Mouse (Mus musculus): ENCODE measurements around the gene Pnrc2. TPM values are rescaled to one million over a fixed set of nuclear protein-coding genes. Genes with fewer than 3 reads are reported as not detected.

Pnrc2 gene
- total RNA-seq, 1 experiment from 2014 or later: 327 TPM

DNA sequence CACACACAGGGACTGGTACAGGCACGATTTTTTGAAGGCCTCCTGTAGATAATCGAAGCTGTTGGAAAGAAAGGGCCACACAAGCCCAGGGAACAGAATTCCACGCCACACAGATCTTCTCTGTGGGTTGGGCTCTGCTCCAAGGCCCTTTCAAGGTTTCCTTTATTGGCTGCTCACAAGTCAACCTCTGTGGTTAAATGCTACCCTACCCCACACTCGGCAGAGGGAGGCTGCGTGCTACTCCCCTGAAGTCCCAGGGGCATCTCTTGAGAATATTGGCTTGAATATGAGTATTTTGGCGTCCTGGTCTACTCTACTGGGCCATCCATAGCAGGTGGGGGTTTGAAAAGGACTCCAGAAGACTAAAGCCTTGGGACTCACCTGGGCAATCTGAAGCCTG is 22.5 kb upstream of the Pnrc2 start:
- ATAC-seq (ENCODE audit: extremely low read depth, insufficient number of reproducible peaks, low FRiP score, poor library complexity, severe bottlenecking): no peak

DNA sequence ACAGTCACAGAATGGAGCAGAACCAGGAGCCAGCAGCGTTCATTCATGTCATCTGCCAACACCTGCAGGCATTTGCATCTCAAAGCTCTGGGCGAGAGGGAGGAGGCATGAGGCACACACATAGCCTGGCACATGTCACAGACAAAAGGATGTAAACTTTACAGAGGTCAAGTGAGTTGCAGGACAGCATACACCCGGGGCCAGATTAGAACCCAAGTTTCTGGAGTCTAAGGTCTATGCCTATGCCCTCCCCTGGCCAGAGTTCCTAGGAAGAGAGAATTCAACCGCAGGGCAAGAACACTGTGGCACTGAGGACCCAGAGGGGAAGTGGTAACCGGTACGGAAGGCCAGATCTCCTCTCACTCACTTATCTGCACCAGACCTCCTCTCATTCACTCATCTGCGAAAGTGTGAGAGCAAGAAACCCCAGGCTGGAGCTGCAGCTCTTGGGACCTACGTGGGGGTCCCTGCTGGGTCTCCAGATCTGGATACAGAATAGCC is 21.5 kb upstream of the Pnrc2 start, which contains the start of gene Cnr2:
Gene Cnr2, plus strand, starts transcription at position 324 of the 501 bp plus-strand sequence.
- no peak for ATAC-seq (ENCODE audit: extremely low read depth, insufficient number of reproducible peaks, low FRiP score, poor library complexity, severe bottlenecking)

DNA sequence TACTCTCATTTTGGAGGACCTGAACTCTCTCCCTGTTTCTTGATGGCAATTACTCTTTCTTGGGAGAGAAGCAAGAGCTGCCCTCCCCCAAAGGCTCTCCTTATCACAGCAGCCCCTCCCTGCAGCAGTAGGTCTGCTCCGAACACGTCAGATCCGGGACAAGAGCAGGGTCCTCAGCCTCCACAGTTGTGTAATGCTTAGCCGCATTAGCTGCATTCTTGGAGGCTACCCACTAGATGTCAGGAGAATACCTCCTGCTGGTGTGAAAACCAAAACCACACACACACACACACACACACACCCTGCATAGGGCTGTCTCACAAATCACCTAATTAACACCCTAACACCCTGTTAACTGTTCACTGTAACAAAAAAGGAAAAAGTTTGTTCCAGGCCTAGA is 19.2 kb upstream of the Pnrc2 start:
- 0 out of 2 replicates have a peak, but pooled peaks have one; percentile 15 for ATAC-seq (ENCODE audit: extremely low read depth, insufficient number of reproducible peaks, low FRiP score, poor library complexity, severe bottlenecking)

DNA sequence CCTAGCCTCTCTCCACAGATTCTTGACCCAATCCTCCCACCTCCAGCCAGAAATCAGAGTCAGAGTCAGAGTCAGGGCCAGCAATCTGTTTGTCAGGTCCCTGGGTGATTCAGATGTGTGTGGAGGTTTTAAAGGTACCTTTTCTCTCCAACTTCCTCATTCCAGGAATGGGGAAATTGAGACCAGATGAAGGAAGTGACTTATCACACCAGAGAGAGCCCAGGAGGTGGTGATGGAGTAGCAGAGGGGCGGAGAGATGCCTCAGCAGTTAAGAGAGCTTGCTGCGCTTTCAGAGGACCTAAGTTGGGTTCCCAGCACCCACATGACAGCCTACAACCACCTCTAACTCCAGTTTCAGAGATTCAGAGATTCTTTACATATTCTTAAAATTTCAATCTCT is 17.9 kb upstream of the Pnrc2 start:
- ATAC-seq (ENCODE audit: extremely low read depth, insufficient number of reproducible peaks, low FRiP score, poor library complexity, severe bottlenecking): peak; percentile 62

DNA sequence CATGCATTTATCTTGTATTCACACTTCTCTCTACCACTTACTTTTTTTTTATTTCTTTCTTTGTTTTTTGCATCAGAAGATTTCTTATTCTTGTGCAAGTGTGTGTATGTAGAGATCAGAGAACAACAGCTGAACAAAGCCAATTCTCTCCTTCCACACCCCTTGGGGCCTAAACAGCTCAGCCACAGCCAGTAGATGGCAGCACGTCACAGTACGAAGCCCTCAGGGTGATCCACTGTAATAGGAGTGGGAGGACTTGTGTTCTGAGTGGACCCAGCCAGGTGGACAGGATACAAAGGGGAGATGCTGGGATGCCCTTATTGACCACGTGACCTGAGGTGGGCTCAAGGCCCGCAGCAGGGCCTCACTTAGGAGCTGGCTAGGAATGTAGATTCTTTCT is 16.2 kb upstream of the Pnrc2 start:
- peak; percentile 90 for ATAC-seq (ENCODE audit: extremely low read depth, insufficient number of reproducible peaks, low FRiP score, poor library complexity, severe bottlenecking)

DNA sequence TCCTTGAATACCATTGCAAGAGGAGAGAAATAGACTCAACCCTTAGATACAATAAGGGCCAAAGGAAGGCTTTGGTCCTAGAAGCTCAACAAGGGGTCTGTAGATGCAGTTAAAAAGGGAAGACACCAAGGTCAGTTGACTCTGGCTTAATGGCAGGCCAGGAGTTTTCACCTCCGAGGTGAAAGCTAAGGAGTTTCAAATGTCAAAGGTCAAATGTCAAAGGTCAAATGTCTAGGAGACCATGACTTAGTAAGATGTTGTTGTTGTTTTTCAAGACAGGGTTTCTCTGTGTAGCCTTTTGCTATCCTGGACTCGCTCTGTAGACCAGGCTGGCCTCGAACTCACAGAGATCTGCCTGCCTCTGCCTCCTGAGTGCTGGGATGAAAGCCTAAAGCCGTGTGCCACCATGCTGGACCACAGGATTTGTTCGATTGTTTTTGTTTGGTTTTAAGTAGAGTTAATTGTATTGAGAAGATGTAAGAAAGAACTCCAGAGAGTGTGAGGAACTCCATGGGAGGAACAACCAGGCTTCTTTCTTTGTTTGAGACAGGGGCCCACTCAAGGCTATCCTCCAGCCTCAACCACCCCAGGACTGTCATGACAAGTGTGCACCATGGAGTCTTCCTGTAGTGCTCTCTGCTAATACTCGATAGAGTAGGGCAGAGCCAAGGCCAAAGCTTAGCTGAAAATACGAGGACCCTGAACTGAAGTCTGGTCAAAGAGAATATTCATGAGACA is 15.7 kb upstream of the Pnrc2 start:
- no peak for ATAC-seq (ENCODE audit: extremely low read depth, insufficient number of reproducible peaks, low FRiP score, poor library complexity, severe bottlenecking)

DNA sequence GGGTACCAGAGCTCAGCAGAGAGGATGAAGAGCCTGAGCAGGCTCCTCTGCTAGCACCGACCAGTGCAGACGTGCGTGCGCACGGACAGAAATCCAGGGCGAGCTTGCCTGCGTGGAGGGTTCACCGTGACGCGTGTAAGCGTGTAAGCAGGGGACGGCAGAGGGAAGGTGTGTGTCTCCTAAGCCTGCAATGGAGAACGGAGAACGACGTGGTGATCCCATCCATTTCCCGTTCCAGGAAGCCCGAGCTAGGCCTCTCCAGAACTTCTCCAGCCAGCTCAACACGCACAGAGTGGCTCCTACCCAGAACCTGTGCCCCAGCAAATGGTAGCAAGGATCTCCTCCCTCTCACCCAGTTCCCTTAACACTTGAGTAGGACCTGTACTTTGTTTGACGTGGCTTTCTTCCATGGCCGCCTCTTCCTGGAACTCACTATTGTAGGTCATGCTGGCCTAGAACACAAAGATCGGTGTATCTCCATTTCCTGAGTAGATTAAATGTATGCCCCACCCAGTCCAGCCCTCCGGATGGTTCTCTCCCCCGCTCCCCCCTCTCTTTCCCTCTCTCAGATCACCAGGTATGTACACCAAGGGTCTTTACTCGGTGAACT is 14.9 kb upstream of the Pnrc2 start:
- no peak for ATAC-seq (ENCODE audit: extremely low read depth, insufficient number of reproducible peaks, low FRiP score, poor library complexity, severe bottlenecking)

DNA sequence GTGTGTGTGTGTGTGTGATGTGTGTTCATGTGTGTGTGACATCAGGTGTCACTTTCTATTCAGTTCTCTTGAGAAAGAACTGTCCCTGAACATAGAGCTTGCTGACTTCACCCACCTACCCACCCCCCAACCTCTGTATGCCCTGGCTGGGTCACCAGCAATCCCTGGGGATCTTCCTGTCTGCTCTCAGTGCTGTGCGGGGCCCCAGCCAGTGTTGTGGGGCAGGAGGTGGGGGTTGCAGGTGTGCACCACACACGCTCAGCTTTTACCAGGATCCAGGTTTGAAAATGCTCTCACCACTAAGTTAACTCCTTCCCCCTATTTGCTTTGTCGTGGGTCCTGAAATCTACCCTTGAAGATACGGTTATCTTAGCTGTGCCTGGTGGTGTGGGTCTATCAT is 12.5 kb upstream of the Pnrc2 start:
- no peak for ATAC-seq (ENCODE audit: extremely low read depth, insufficient number of reproducible peaks, low FRiP score, poor library complexity, severe bottlenecking)

DNA sequence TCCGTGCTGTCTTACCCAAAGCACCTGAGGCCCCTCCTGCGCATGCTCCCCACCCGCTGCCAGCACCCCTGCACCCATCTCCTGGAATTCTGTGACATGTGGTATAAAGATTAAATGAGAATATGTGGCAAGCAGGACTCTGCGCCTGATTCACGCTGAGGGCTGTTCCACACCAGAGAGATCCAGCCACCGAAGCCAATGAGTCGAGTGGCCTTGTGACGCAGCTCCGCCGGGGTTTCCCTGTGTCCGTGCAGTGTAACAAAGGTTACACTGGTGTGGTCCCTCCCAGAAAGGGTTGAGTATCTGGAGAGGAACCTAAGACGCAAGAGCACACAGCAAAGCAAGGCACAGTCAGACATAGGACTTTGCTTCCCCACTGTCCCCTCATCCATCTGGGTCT is 12.0 kb upstream of the Pnrc2 start:
- no peak for ATAC-seq (ENCODE audit: extremely low read depth, insufficient number of reproducible peaks, low FRiP score, poor library complexity, severe bottlenecking)

DNA sequence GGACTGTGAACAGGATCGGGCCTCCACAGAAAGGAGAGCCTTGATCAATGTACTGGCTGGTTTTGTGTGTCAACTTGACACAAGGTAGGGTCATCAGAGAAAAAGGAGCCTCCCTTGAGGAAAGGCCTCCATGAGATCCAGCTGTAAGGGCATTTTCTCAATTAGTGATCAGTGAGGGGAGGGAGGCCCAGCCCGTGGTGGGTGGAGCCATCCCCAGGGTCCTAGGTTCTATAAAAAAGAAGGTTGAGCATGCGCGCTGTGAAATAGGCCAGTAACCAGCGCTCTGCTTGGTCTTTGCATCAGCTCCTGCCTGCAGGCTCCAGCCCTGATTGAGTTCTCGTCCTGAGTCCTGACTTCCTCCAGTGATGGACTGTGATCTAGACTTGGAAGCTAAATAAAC is 10.9 kb upstream of the Pnrc2 start:
- no peak for ATAC-seq (ENCODE audit: extremely low read depth, insufficient number of reproducible peaks, low FRiP score, poor library complexity, severe bottlenecking)

DNA sequence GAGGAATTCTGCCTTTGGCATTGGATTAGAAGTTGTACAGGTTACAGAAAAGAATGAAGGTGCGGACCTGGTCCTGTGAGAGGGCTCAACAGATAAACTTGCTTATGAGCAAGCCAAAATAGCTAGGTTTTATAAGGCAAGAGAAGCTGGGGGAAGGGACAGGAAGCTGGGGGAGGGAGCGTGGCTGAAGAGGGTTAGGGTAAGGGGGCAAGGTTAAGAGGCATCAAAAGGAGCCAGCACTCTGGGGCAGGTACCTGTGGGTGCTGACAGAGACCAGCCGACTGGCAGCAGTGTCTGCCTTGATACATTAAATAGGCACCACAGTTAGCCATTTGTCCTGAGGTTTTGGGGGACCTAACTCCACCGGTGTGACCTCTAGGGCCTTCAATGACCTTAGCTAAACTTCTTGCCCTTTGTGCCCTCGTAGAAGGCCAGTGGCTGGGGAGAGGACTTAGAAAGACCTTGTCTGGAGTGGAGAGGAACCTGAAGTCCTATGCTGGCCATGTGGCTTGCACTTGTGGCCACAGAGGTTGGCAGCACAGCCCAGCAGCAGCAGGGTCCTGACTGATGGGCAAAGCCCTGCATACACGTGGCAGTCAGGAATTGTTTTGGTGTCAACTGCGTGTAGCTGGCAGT is 10.3 kb upstream of the Pnrc2 start:
- no peak for ATAC-seq (ENCODE audit: extremely low read depth, insufficient number of reproducible peaks, low FRiP score, poor library complexity, severe bottlenecking)

DNA sequence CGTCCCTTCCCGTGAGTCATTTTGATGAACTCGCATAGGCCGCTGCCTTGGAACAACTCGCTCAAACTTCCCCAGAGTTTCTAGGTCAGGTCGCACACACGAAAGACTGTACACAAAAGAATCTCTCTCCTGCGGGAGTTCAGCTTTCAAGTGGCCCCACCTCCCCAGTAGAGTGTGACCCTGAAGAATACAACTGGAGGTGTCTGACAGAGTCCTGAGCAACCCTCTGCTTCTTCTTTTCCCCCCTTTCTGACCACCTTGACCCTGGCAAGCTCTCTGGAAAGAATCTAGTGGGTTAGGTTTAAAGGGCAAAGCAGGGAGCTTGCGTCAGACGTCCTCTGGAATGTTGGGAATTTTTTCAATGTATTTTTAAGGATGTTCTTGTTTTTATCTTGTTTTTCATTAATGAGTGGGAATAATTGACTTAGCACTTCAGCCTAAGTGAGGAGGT is 9.8 kb upstream of the Pnrc2 start:
- no peak for ATAC-seq (ENCODE audit: extremely low read depth, insufficient number of reproducible peaks, low FRiP score, poor library complexity, severe bottlenecking)

DNA sequence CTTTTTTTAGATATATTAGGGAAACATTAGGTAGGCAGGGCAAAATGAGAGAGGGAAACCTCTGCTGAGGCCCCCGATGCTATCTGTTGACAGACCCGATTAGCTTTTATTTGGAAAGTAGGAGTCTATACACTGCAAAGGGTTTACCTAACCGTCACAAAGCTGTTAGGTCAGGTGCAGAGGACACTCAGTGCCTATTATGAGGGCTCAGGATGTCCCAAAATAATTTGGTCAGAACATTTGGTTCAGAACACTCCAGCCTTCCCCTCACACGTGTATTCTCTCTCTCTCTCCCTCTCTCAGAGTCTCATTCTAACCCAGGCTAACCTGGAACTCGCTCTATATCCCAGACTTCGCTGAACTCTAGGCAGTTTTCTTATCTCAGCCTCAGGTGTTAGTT is 8.4 kb upstream of the Pnrc2 start:
- no peak for ATAC-seq (ENCODE audit: extremely low read depth, insufficient number of reproducible peaks, low FRiP score, poor library complexity, severe bottlenecking)

DNA sequence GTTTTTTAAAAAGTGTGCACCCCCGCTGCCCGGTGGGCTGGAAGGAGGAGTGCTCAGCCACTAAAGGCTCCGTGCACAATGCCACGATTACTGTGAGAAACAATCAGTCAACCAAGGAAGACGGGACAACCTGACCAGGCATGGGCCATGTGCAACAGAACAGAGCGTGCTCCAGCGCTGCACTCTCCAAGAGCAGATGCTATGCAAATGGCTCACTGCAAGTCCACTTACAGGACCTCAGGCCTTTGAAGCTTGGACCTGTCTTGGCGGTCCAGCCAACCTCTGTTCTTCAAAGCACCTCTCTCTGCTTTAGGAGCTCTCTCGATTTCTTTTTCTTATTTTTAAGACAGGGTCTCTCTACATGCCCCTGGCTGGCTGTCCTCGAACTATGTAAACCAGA is 6.9 kb upstream of the Pnrc2 start:
- no peak for ATAC-seq (ENCODE audit: extremely low read depth, insufficient number of reproducible peaks, low FRiP score, poor library complexity, severe bottlenecking)

DNA sequence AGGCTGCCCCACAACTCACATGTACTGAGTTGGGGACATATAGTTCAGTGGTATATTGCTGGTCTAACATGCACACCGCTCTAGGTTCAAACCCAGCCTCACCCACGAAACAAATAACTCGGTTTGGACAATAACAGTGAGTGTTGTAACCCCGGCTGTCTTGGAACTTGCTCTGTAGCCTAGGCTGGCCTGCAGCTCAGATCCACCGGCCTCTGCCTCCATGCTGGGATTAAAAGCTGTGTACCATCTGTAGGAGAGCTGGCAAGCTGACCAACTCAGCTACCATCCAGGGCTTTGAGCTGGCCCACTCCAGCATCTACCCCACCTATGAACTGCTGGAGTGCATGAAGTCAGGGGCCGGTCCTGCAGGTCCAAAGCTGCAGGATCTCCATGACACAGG is 6.4 kb upstream of the Pnrc2 start:
- no peak for ATAC-seq (ENCODE audit: extremely low read depth, insufficient number of reproducible peaks, low FRiP score, poor library complexity, severe bottlenecking)

DNA sequence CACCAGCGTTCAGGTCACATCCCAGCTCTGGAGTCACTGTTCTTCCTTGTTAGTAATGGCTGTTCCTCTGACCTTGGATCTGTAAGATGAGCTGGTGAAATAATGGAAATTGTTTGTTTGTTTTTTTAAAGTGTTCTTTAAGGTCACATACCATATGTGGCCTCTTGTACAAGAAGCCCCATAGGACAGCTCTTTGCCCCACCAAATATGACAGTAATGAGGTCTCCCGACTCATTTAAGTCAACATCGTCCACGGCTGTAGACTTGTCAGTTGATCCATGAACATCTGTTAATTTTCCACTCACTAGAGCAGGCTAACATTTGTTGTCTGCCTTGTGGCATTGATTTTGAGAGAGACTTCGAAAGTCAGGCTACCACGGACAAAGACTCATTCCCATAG is 5.4 kb upstream of the Pnrc2 start:
- ATAC-seq (ENCODE audit: extremely low read depth, insufficient number of reproducible peaks, low FRiP score, poor library complexity, severe bottlenecking): no peak

DNA sequence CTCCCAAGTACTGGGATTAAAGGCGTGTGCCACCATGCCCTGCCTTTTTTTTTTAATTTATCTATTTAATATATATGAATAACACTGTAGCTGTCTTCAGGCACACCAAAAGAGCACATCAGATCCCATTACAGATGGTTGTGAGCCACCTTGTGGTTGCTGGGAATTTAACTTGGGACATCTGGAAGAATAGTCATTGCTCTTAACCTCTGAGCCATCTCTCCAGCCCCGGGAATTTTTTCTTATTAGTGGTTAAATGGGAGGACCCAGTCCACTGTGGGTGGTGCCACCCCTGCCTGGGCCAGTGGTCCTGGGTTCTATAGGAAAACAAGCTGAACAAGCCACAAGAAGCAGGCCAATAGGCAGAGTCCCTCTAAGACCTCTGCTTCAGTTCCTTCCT is 4.1 kb upstream of the Pnrc2 start:
- ATAC-seq (ENCODE audit: extremely low read depth, insufficient number of reproducible peaks, low FRiP score, poor library complexity, severe bottlenecking): no peak

DNA sequence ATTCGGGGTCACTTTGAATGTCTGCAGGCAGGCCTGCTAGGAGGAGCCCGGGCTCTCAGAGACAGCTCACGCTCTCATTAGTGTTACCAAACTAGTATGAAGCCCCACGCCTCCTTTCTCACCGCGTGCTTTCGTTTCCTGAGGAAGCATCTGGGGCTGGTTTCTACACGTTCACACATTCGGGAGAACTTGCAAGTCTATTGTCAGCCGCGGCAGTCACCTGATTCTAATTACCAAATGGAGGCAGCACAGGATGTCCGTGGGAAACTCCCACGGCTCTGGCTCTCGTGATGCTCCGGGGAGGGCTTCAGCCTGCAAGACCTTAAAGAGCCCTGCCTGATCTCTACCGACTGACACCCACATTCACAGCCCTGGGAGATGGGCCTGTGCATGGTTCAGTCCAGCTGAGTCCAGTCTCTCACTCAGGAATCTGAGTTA is 3.0 kb upstream of the Pnrc2 start:
- peak; percentile 77 for ATAC-seq (ENCODE audit: extremely low read depth, insufficient number of reproducible peaks, low FRiP score, poor library complexity, severe bottlenecking)

DNA sequence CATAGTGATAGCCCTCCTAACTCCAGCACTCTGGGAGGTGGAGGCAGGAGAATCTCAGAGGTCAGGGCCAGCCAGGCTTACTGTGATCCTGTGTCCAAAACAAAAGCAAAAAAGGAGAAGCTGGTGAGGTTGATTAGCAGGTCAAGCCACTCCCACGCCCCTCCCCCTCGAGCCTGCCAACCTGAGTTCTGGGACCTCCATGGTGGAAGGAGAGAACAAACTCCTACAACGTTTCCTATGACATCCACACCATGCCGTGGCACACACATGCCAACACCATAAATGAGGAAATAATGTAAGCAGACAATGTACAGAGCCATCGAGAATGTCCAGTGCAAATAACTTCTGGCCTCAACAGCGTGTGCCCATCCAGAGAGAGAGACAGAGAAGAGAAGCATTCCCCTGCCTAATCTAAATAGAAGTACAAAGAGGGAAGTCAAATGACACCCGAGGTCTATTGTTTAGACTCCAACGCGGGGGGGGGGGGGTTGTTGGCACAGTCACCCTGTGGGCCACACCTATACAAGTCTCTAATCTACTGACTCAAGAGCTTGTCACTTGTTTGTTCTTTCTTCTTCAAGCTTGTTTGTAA is 2.4 kb upstream of the Pnrc2 start:
- peak; percentile 15 for ATAC-seq (ENCODE audit: extremely low read depth, insufficient number of reproducible peaks, low FRiP score, poor library complexity, severe bottlenecking)

DNA sequence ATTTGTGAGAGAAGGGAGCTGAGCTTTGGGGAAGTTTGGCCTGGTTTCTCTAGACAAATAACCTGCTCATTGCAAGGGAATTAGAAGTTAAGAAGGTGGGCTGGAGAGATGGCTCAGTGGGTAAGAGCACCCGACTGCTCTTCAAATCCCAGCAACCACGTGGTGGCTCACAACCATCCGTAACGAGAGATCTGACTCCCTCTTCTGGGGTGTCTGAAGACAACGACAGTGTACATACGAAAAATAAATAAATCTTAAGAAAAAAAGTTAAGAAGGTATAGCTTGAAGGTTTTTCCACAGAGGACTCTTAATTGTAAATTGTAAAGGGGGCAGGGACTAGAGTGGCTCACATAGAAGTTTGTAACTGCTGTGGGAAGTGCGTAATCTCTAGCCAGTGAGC is 1.9 kb upstream of the Pnrc2 start:
- ATAC-seq (ENCODE audit: extremely low read depth, insufficient number of reproducible peaks, low FRiP score, poor library complexity, severe bottlenecking): no peak

Data from neutrophil, adult 5-6 weeks (primary cell).